Mouse (Mus musculus) lung, postnatal 25 days (tissue): Measurements from ENCODE around the gene Pip.

Source experiments
- DNase-seq: peaks from one replicate; pipeline ENCODE4 v3.0.0; 2022; ENCODE audit warnings: low spot score

Pip gene

DNA sequence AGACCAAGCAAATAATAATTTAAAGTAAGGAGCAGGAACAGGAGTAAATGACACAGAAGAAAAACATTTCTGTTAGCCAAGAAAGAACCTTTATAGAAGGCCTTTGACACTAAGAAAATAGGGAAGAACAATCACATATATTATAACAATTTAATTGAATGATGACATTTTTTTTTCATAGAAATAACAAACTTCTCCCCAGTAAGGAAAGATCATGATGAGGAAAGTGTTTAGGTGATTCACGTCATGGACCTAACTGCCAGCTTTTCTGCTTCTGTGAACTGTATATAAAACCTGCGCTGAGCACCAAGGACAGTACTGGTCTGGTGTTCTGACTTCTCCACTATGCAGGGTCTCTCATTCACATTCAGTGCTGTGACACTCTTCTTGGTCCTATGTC, at the start of gene Pip:
Gene Pip, plus strand, starts transcription at position 301 of the 400 bp plus-strand sequence.
- no peak for DNase-seq

- no peak for DNase-seq
These were observed 23.2 kb upstream of the Pip start for GRCm38 (mm10) chr6:41824086-41824485.

DNA sequence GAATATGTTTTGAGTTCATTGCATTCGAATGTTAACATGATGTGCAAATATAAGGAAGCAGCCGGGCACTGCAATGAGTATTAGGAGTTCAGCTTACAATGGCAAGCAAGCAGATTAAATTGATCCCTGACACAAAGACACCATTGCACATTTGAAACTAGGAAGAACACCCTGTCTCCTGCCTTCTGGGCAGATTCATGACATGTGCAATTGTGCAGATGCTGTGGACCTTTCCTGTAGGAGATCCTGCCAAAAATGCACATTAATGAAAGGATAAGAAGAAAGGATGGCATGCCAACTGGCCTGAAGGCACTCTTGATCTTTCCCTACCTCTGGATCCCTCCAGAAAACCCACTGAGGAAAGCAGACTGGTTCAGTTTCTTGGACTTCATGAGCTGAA, 17.8 kb upstream of the Pip start:
- no peak for DNase-seq

- no peak for DNase-seq
These were observed 5.4 kb downstream of the Pip start, which contains the start of gene Sval2 for GRCm38 (mm10) chr6:41852689-41853088. Sval2 (plus strand) TSS chr6:41852989.

DNA sequence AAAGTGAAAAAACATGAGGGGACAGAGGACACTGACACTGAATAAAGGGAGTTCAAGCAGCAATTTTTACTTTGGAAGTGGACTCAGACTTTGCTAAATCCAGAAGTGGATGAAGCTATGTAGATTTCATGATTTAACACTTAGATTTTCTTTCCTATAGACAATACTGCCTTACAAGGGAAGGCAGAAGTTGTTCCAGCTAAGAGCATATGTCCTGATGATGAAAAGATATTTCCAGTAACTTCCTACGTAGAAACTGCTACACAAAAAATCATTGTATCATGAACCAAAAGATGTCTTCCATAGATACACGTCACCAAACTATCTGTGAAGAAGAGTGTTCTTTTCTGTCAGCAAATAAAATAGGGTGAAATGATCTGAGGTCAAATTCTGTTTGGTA, 16.7 kb downstream of the Pip start:
- no peak for DNase-seq
